Mouse (Mus musculus): ENCODE measurements at regions not wholly inside any gene's neighbourhood (a gene's known extent, or its start where the extent isn't known, plus 50 kb on each side); places are given as distances from the start of the nearest gene placed in this dataset.

GRCm38 (mm10) chr13:110824878-110825277, 429.9 kb upstream of the Actbl2 start:
- TF ChIP-seq CHD2 (IDR thresholded peaks at IDR 0.05; ENCODE audit: low read length) (no peak), CTCF (conservative IDR thresholded peaks at IDR 0.05 in 1 of 2, IDR thresholded peaks at IDR 0.05 in 1 of 2; ENCODE audit: low read depth in 2 of 2, low read length in 2 of 2) (no peak), ZKSCAN1 (IDR thresholded peaks at IDR 0.05; ENCODE audit: borderline replicate concordance, low read depth, low read length) (no peak)

Data from CH12.LX (cell line).